Comparison of ENCODE assay signal across 9 mouse cellular contexts in the genomic region with DNA sequence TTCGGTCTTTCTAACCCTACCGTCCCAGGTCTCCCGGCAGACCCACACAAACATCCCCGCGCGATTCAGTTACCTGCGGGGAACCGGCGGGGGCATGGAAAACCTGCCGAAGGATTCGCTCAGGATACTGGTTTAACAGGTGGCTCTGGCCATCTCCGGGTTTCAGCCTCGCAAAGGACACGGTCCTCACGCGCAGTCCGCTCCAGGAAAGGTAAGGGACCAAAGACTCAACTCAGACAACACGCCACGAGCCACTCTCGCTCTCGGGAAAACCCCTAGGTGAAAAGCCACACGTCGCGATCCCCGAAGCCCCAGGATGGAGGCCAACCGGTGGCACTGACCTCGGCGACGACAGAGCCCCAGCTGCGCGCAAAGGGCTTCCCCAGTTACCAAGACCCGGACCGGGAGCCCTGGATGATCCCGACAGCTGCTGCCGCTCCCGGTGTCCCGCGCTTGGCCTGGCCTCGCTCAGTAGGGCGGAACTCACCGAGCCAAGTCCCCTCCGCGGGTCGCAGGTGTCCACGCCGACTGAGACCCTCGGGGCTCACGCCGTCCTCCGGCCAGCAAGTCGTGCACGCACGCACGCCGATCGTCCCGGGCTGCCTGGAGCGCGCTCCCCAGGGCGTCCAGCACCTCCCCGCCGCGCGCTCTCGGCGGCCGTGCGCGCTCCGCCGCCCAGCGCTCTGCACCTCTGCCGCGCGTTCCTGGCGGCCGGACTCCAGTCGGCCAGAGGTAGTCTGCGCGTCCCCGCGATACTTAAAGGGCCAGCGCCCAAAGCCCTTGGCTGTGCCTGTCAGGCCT. TPM values are rescaled to one million over a fixed set of nuclear protein-coding genes. Genes with fewer than 3 reads are reported as not detected.
DNase-seq lines count a peak whose midpoint lies in the region; ATAC-seq and TF ChIP-seq lines count a peak whose summit lies in the region.
"Had no signal": no experiment of that assay in that cellular context is flagged by ENCODE, and none has a peak within 500 bp of the region (broad histone marks: within the 10 kb centered on the region; RNA-seq: fewer than 3 reads in every experiment).

A gene (minus strand): TSS at position 657 of the 801 bp plus-strand sequence.

- peak within 1 kb of the TSS; percentile 83 for H3K9ac ChIP-seq in heart, embryonic 15.5 days
- H3K9ac ChIP-seq in kidney, postnatal 0 days (ENCODE audit: low read depth, low read length), result peak within 1 kb of the TSS; percentile 73
- peak within 1 kb of the TSS; percentile 65 for H3K9ac ChIP-seq in liver, embryonic 11.5 days (ENCODE audit: low read depth, low read length)
- H3K9ac ChIP-seq in stomach, embryonic 16.5 days (ENCODE audit: low read length), result peak within 1 kb of the TSS; percentile 80

- no peaks in the 10 kb centered on the region for H3K9me3 ChIP-seq in forebrain, embryonic 10.5 days
- no peaks in the 10 kb centered on the region for H3K9me3 ChIP-seq in heart, embryonic 15.5 days (replicated peaks)
- H3K9me3 ChIP-seq in kidney, postnatal 0 days (replicated peaks; ENCODE audit: low read length), result no peaks in the 10 kb centered on the region
- no peaks in the 10 kb centered on the region for H3K9me3 ChIP-seq in liver, embryonic 11.5 days (ENCODE audit: control insufficient read depth, low read length)
- H3K9me3 ChIP-seq in stomach, embryonic 16.5 days (replicated peaks; ENCODE audit: control insufficient read depth, low read length), result no peaks in the 10 kb centered on the region

- peak; percentile 82 for DNase-seq in A20 (ENCODE audit: low read depth, low spot score)
- peak; percentile 73 for DNase-seq in forebrain, embryonic 10.5 days (ENCODE audit: extremely low spot score, low spot score)
- DNase-seq in kidney, postnatal 0 days (ENCODE audit: low spot score), result peak; percentile 92
- peak; percentile 82 for DNase-seq in liver, embryonic 11.5 days (ENCODE audit: low spot score)

- peak within 1 kb of the TSS; percentile 22 for H3ac ChIP-seq in myocyte (ENCODE audit: control insufficient read depth, insufficient read length)

- H3K4me1 ChIP-seq in brown adipose tissue, adult 24 weeks (ENCODE audit: control insufficient read depth, insufficient read depth, insufficient read length, low read length), result no peaks in the 10 kb centered on the region
- H3K4me1 ChIP-seq in forebrain, embryonic 10.5 days, result peaks cover 11% of the 10 kb centered on the region
- peaks cover 12% of the 10 kb centered on the region for H3K4me1 ChIP-seq in heart, embryonic 15.5 days (replicated peaks)
- no peaks in the 10 kb centered on the region for H3K4me1 ChIP-seq in kidney, postnatal 0 days (replicated peaks; ENCODE audit: insufficient read depth, low read length)
- peaks cover 5% of the 10 kb centered on the region for H3K4me1 ChIP-seq in liver, embryonic 11.5 days (replicated peaks; ENCODE audit: control insufficient read depth, insufficient read depth, low read length)
- H3K4me1 ChIP-seq in stomach, embryonic 16.5 days (ENCODE audit: control insufficient read depth, insufficient read depth, low read length), result no peaks in the 10 kb centered on the region

- peaks cover 33% of the 10 kb centered on the region for H3K27me3 ChIP-seq in forebrain, embryonic 10.5 days (ENCODE audit: poor library complexity, severe bottlenecking)
- H3K27me3 ChIP-seq in heart, embryonic 15.5 days, result peaks cover 6% of the 10 kb centered on the region; the same call in 1 of the 2 replicates
- H3K27me3 ChIP-seq in kidney, postnatal 0 days (ENCODE audit: insufficient read depth, low read length), result no peaks in the 10 kb centered on the region
- peaks cover 20% of the 10 kb centered on the region for H3K27me3 ChIP-seq in liver, embryonic 11.5 days (replicated peaks; ENCODE audit: control insufficient read depth, insufficient read depth, low read length)
- H3K27me3 ChIP-seq in myocyte (ENCODE audit: control insufficient read depth, insufficient read depth, insufficient read length), result no peaks in the 10 kb centered on the region
- 0 out of 2 replicates have a peak, but pooled peaks cover 5% of the 10 kb centered on the region for H3K27me3 ChIP-seq in stomach, embryonic 16.5 days (ENCODE audit: control insufficient read depth, insufficient read depth, low read length)

- under 1% methylated on average over 83 of the region's 83 CpGs for WGBS in forebrain, embryonic 10.5 days
- under 1% methylated on average over 83 of the region's 83 CpGs for WGBS in heart, embryonic 15.5 days
- under 1% methylated on average over 82 of the region's 83 CpGs for WGBS in kidney, postnatal 0 days
- under 1% methylated on average over 82 of the region's 83 CpGs for WGBS in liver, embryonic 11.5 days
- WGBS in stomach, embryonic 16.5 days, result 0% methylated on average over 83 of the region's 83 CpGs

- peak; percentile 77 for TF ChIP-seq POLR2A in myocyte (IDR thresholded peaks at IDR 0.05; ENCODE audit: insufficient read length, low read depth)

- H3K79me2 ChIP-seq in myocyte (ENCODE audit: control insufficient read depth, insufficient read depth), result no peaks in the 10 kb centered on the region

- peak; percentile 94 for ATAC-seq in heart, embryonic 15.5 days (replicated peaks; ENCODE audit: insufficient number of reproducible peaks, insufficient read depth, low FRiP score, low read depth)
- peak; percentile 94 for ATAC-seq in kidney, postnatal 0 days (replicated peaks; ENCODE audit: low FRiP score, low read depth)
- ATAC-seq in liver, embryonic 11.5 days (replicated peaks; ENCODE audit: low FRiP score), result peak; percentile 90
- ATAC-seq in stomach, embryonic 16.5 days (ENCODE audit: insufficient read depth, low FRiP score), result peak; percentile 96

- H3K27ac ChIP-seq in brown adipose tissue, adult 24 weeks (replicated peaks; ENCODE audit: low read depth, low read length), result no peak within 1 kb of the TSS
- peak within 1 kb of the TSS; percentile 81 for H3K27ac ChIP-seq in forebrain, embryonic 10.5 days
- H3K27ac ChIP-seq in heart, embryonic 15.5 days, result peak within 1 kb of the TSS; percentile 78
- H3K27ac ChIP-seq in kidney, postnatal 0 days, result peak within 1 kb of the TSS; percentile 59
- H3K27ac ChIP-seq in liver, embryonic 11.5 days (ENCODE audit: low read depth, low read length), result no peak within 1 kb of the TSS
- H3K27ac ChIP-seq in stomach, embryonic 16.5 days (ENCODE audit: low read length), result peak within 1 kb of the TSS; percentile 62; the same call in 1 of the 2 replicates

- H3K4me2 ChIP-seq in heart, embryonic 15.5 days, result peak within 1 kb of the TSS; percentile 89
- H3K4me2 ChIP-seq in kidney, postnatal 0 days (ENCODE audit: low read length), result peak within 1 kb of the TSS; percentile 83
- peak within 1 kb of the TSS; percentile 94 for H3K4me2 ChIP-seq in liver, embryonic 11.5 days
- peak within 1 kb of the TSS; percentile 79 for H3K4me2 ChIP-seq in myocyte (ENCODE audit: low read depth)
- peak within 1 kb of the TSS; percentile 68 for H3K4me2 ChIP-seq in stomach, embryonic 16.5 days (ENCODE audit: low read depth, low read length)

- no peaks in the 10 kb centered on the region for H3K36me3 ChIP-seq in forebrain, embryonic 10.5 days (replicated peaks)
- H3K36me3 ChIP-seq in heart, embryonic 15.5 days, result no peaks in the 10 kb centered on the region
- H3K36me3 ChIP-seq in kidney, postnatal 0 days (ENCODE audit: insufficient read depth, low read length), result no peaks in the 10 kb centered on the region
- no peaks in the 10 kb centered on the region for H3K36me3 ChIP-seq in liver, embryonic 11.5 days (ENCODE audit: control insufficient read depth, insufficient read depth, low read length)
- no peaks in the 10 kb centered on the region for H3K36me3 ChIP-seq in myocyte (ENCODE audit: control insufficient read depth, insufficient read depth)
- H3K36me3 ChIP-seq in stomach, embryonic 16.5 days (ENCODE audit: control insufficient read depth, insufficient read depth, low read length), result no peaks in the 10 kb centered on the region
- H3K36me3 ChIP-seq: G1E had no signal

- peak within 1 kb of the TSS; percentile 88 for H3K4me3 ChIP-seq in brown adipose tissue, adult 24 weeks (ENCODE audit: insufficient read depth, low read depth, low read length)
- H3K4me3 ChIP-seq in forebrain, embryonic 10.5 days, result peak within 1 kb of the TSS; percentile 75
- H3K4me3 ChIP-seq in heart, embryonic 15.5 days, result peak within 1 kb of the TSS; percentile 79
- H3K4me3 ChIP-seq in kidney, postnatal 0 days (replicated peaks; ENCODE audit: low read depth, low read length), result peak within 1 kb of the TSS; percentile 60
- peak within 1 kb of the TSS; percentile 69 for H3K4me3 ChIP-seq in liver, embryonic 11.5 days (ENCODE audit: low read depth, low read length)
- peak within 1 kb of the TSS; percentile 21 for H3K4me3 ChIP-seq in myocyte
- H3K4me3 ChIP-seq in stomach, embryonic 16.5 days (replicated peaks; ENCODE audit: low read length), result peak within 1 kb of the TSS; percentile 72

- TF ChIP-seq CTCF in kidney, postnatal 0 days (IDR thresholded peaks at IDR 0.05; ENCODE audit: low read depth), result no peak

TF ChIP-seq in myocyte, 11 proteins besides CTCF, POLR2A, EP300 and RAD21:
- no peak for TF ChIP-seq SRF (IDR thresholded peaks at IDR 0.05; ENCODE audit: control insufficient read depth, insufficient read length, low read depth)
- no peak for TF ChIP-seq E2F4 (IDR thresholded peaks at IDR 0.05; ENCODE audit: insufficient read depth)
- peak in 1 of 3 experiments; percentile 2 for TF ChIP-seq MYOD1 (IDR thresholded peaks at IDR 0.05; ENCODE audit: control insufficient read depth in 1 of 3, insufficient read length in 2 of 3, low read depth in 2 of 3)
- TF ChIP-seq MAX (IDR thresholded peaks at IDR 0.05; ENCODE audit: low read depth), result no peak
- peak in 2 of 3 experiments; percentile 19 to 55 for TF ChIP-seq MYOG (IDR thresholded peaks at IDR 0.05; ENCODE audit: control insufficient read depth in 1 of 3, insufficient read depth in 1 of 3, insufficient read length in 2 of 3, low read depth in 2 of 3)
- no peak for TF ChIP-seq REST (IDR thresholded peaks at IDR 0.05; ENCODE audit: insufficient read depth, insufficient read length)
TF ChIP-seq in myocyte: peak in this region for 2.

RNA-seq across cellular contexts. Expression of the gene that starts here (rescaled TPM):
- 2.3 and 3.3 TPM in 2 replicates for polyA plus RNA-seq in brown adipose tissue, adult 24 weeks (2012; ENCODE audit: insufficient read depth, insufficient read length, missing spikeins)
- polyA plus RNA-seq in forebrain, embryonic 10.5 days (2016; fragmentation: Nextera tagmentation; extraction: Ambion mirVana), result 2.3 and 2.9 TPM in 2 replicates
- 14.8 and 15.2 TPM in 2 replicates for polyA plus RNA-seq in heart, embryonic 15.5 days (2015; fragmentation: Nextera tagmentation; extraction: Ambion mirVana)
- 16.7 and 17.0 TPM in 2 replicates for polyA plus RNA-seq in kidney, postnatal 0 days (2015; fragmentation: Nextera tagmentation; extraction: Ambion mirVana)
- 8.9 and 10.3 TPM in 2 replicates for polyA plus RNA-seq in liver, embryonic 11.5 days (2014; fragmentation: Nextera tagmentation; extraction: Ambion mirVana)
- 0.94 TPM for polyA plus RNA-seq in myocyte (2012; fragmentation: generic; extraction: Trizol)
- polyA plus RNA-seq in stomach, embryonic 16.5 days (2015; fragmentation: Nextera tagmentation; extraction: Ambion mirVana), result 29.0 and 34.5 TPM in 2 replicates
- polyA plus RNA-seq: G1E had no signal

Comparison
In these comparisons a context has a peak if more than half of its experiments do, and no peak if none do; other contexts are left out.
1. H3K27ac ChIP-seq: peak in forebrain, embryonic 10.5 days (single experiment), heart, embryonic 15.5 days (single experiment), kidney, postnatal 0 days (single experiment) and stomach, embryonic 16.5 days (single experiment); none in brown adipose tissue, adult 24 weeks (single experiment) and liver, embryonic 11.5 days (single experiment).
2. H3K4me3 ChIP-seq: peak in every context shown above with its lines; median percentile 88 in brown adipose tissue, adult 24 weeks; 79 in heart, embryonic 15.5 days; 75 in forebrain, embryonic 10.5 days; 72 in stomach, embryonic 16.5 days; 69 in liver, embryonic 11.5 days; 60 in kidney, postnatal 0 days; 21 in myocyte.
3. Peak in every context shown above with its lines, with median percentiles within 50 percentile points of each other: DNase-seq, ATAC-seq, H3K4me2 ChIP-seq and H3K9ac ChIP-seq.